Mouse (Mus musculus): ENCODE results near the gene Mospd3. TPM values are rescaled to one million over a fixed set of nuclear protein-coding genes. Genes with fewer than 3 reads are reported as not detected.

The Mospd3 gene
- polyA plus RNA-seq, 1 experiment from 2014 or later = 39.3 TPM

GRCm38 (mm10) chr5:137574470-137574901 is 26.4 kb downstream of the Mospd3 start:
- 4% methylated on average over 27 of the region's 27 CpGs for WGBS
- peak; percentile 48 for TF ChIP-seq CTCF (IDR thresholded peaks at IDR 0.05; ENCODE audit: low read depth)
- no peak overlapping the region for H3K27ac ChIP-seq
- ATAC-seq (replicated peaks; ENCODE audit: low FRiP score, low read depth) (no peak; the same call in 1 of the 2 replicates), DNase-seq (ENCODE audit: low spot score) (peak; percentile 18)
- H3K9me3 ChIP-seq (replicated peaks; ENCODE audit: low read length) = no peaks in the 10 kb centered on the region
- peak overlapping the region; percentile 49 for H3K4me2 ChIP-seq (ENCODE audit: low read length)
- no peaks in the 10 kb centered on the region for H3K36me3 ChIP-seq (ENCODE audit: insufficient read depth, low read length)
- H3K9ac ChIP-seq (ENCODE audit: low read depth, low read length) = no peak overlapping the region
- peaks cover 5% of the 10 kb centered on the region; the same call in 1 of the 2 replicates for H3K4me1 ChIP-seq (replicated peaks; ENCODE audit: insufficient read depth, low read length)
- H3K27me3 ChIP-seq (ENCODE audit: insufficient read depth, low read length) = no peaks in the 10 kb centered on the region
- 0 out of 2 replicates have a peak overlapping the region, but pooled peaks have one; percentile 13 for H3K4me3 ChIP-seq (replicated peaks; ENCODE audit: low read depth, low read length)

GRCm38 (mm10) chr5:137570691-137571586 is 29.9 kb downstream of the Mospd3 start:
- Histone ChIP-seq H3K27me3 (ENCODE audit: insufficient read depth, low read length) (no peaks in the 10 kb centered on the region), H3K4me3 (replicated peaks; ENCODE audit: low read depth, low read length) (no peak overlapping the region), H3K4me1 (replicated peaks; ENCODE audit: insufficient read depth, low read length) (peaks cover 5% of the 10 kb centered on the region; the same call in 1 of the 2 replicates), H3K27ac (no peak overlapping the region), H3K9ac (ENCODE audit: low read depth, low read length) (no peak overlapping the region), H3K36me3 (ENCODE audit: insufficient read depth, low read length) (no peaks in the 10 kb centered on the region), H3K4me2 (ENCODE audit: low read length) (no peak overlapping the region), H3K9me3 (replicated peaks; ENCODE audit: low read length) (no peaks in the 10 kb centered on the region)
- 80% methylated on average over 17 of the region's 17 CpGs for WGBS
- TF ChIP-seq CTCF (IDR thresholded peaks at IDR 0.05; ENCODE audit: low read depth) = no peak
- DNase-seq (ENCODE audit: low spot score) = no peak
- no peak for ATAC-seq (replicated peaks; ENCODE audit: low FRiP score, low read depth)

GRCm38 (mm10) chr5:137570181-137570580 is 30.7 kb downstream of the Mospd3 start:
- 42% methylated on average over 7 of the region's 7 CpGs for WGBS
- H3K27me3 ChIP-seq (ENCODE audit: insufficient read depth, low read length) = no peaks in the 10 kb centered on the region
- TF ChIP-seq CTCF (IDR thresholded peaks at IDR 0.05; ENCODE audit: low read depth) = no peak
- no peak for ATAC-seq (replicated peaks; ENCODE audit: low FRiP score, low read depth)
- peaks cover 5% of the 10 kb centered on the region; the same call in 1 of the 2 replicates for H3K4me1 ChIP-seq (replicated peaks; ENCODE audit: insufficient read depth, low read length)
- no peak overlapping the region for H3K4me2 ChIP-seq (ENCODE audit: low read length)
- no peak overlapping the region for H3K4me3 ChIP-seq (replicated peaks; ENCODE audit: low read depth, low read length)
- H3K9me3 ChIP-seq (replicated peaks; ENCODE audit: low read length) = no peaks in the 10 kb centered on the region
- no peak overlapping the region for H3K9ac ChIP-seq (ENCODE audit: low read depth, low read length)
- H3K27ac ChIP-seq = no peak overlapping the region
- DNase-seq (ENCODE audit: low spot score) = no peak
- H3K36me3 ChIP-seq (ENCODE audit: insufficient read depth, low read length) = no peaks in the 10 kb centered on the region

- no peak within 1 kb of the TSS for H3K4me2 ChIP-seq (ENCODE audit: low read length)
- 30% methylated on average over 9 of the region's 9 CpGs for WGBS
Measured at GRCm38 (mm10) chr5:137569665-137570064, 31.2 kb downstream of the Mospd3 start, which contains the start of gene Tfr2. TSS of gene Tfr2 (plus strand) at chr5:137569840.

GRCm38 (mm10) chr5:137569031-137569430 is 31.8 kb downstream of the Mospd3 start:
- Histone ChIP-seq H3K27me3 (ENCODE audit: insufficient read depth, low read length) (no peaks in the 10 kb centered on the region), H3K27ac (no peak overlapping the region), H3K9me3 (replicated peaks; ENCODE audit: low read length) (no peaks in the 10 kb centered on the region), H3K36me3 (ENCODE audit: insufficient read depth, low read length) (no peaks in the 10 kb centered on the region), H3K4me1 (replicated peaks; ENCODE audit: insufficient read depth, low read length) (no peaks in the 10 kb centered on the region), H3K4me2 (ENCODE audit: low read length) (no peak overlapping the region), H3K4me3 (replicated peaks; ENCODE audit: low read depth, low read length) (no peak overlapping the region), H3K9ac (ENCODE audit: low read depth, low read length) (no peak overlapping the region)
- 71% methylated on average over 12 of the region's 12 CpGs for WGBS
- TF ChIP-seq CTCF (IDR thresholded peaks at IDR 0.05; ENCODE audit: low read depth) = no peak
- DNase-seq (ENCODE audit: low spot score) (no peak), ATAC-seq (replicated peaks; ENCODE audit: low FRiP score, low read depth) (no peak)

More at GRCm38 (mm10) chr5:137569665-137570064, 31.2 kb downstream of the Mospd3 start, which contains the start of gene Tfr2:
- DNase-seq (ENCODE audit: low spot score) (peak; percentile 39), ATAC-seq (replicated peaks; ENCODE audit: low FRiP score, low read depth) (no peak)
- Histone ChIP-seq H3K36me3 (ENCODE audit: insufficient read depth, low read length) (no peaks in the 10 kb centered on the region), H3K4me3 (replicated peaks; ENCODE audit: low read depth, low read length) (no peak within 1 kb of the TSS), H3K27ac (no peak within 1 kb of the TSS), H3K27me3 (ENCODE audit: insufficient read depth, low read length) (no peaks in the 10 kb centered on the region), H3K9me3 (replicated peaks; ENCODE audit: low read length) (no peaks in the 10 kb centered on the region), H3K9ac (ENCODE audit: low read depth, low read length) (no peak within 1 kb of the TSS), H3K4me1 (replicated peaks; ENCODE audit: insufficient read depth, low read length) (peaks cover 5% of the 10 kb centered on the region; the same call in 1 of the 2 replicates)
- TF ChIP-seq CTCF (IDR thresholded peaks at IDR 0.05; ENCODE audit: low read depth) = no peak

- DNase-seq (ENCODE audit: low spot score) = no peak
- no peak overlapping the region for H3K9ac ChIP-seq (ENCODE audit: low read depth, low read length)
Measured at GRCm38 (mm10) chr5:137568223-137568798, 32.5 kb downstream of the Mospd3 start.

More at GRCm38 (mm10) chr5:137568223-137568798, 32.5 kb downstream of the Mospd3 start:
- 79% methylated on average over 8 of the region's 8 CpGs for WGBS
- Histone ChIP-seq H3K27ac (no peak overlapping the region), H3K36me3 (ENCODE audit: insufficient read depth, low read length) (no peaks in the 10 kb centered on the region), H3K4me1 (replicated peaks; ENCODE audit: insufficient read depth, low read length) (no peaks in the 10 kb centered on the region), H3K27me3 (ENCODE audit: insufficient read depth, low read length) (no peaks in the 10 kb centered on the region), H3K4me2 (ENCODE audit: low read length) (no peak overlapping the region), H3K4me3 (replicated peaks; ENCODE audit: low read depth, low read length) (no peak overlapping the region), H3K9me3 (replicated peaks; ENCODE audit: low read length) (no peaks in the 10 kb centered on the region)
- no peak for ATAC-seq (replicated peaks; ENCODE audit: low FRiP score, low read depth)
- TF ChIP-seq CTCF (IDR thresholded peaks at IDR 0.05; ENCODE audit: low read depth) = no peak

All from kidney, postnatal 0 days (tissue).